Mouse (Mus musculus): ENCODE results near the gene Mfsd12. TPM values are rescaled to one million over a fixed set of nuclear protein-coding genes. Genes with fewer than 3 reads are reported as not detected.

The Mfsd12 gene
- polyA plus RNA-seq, 1 experiment from 2014 or later, result 13.7 TPM

DNA sequence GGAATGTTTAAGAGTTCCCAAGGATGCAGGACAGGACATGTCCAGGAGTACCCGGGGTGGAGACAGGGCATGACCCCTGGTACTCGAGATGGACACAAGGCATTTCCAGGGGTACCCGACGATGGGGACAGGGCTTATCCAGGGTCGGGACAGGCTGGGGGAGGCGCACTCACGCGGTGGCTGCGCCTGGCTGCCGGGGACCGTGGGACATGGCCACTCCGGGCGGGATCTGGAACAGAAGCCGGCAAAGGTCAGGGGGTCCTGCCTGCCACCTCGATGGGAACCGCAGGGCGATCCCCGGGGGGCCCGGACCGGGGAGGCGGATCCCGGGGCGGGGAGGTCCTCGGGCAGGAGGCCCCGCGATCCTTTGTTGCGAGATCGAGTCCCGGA, 7.3 kb upstream of the Mfsd12 start:
- H3K4me2 ChIP-seq (ENCODE audit: low read depth, low read length), result peak overlapping the region; percentile 88
- H3K4me1 ChIP-seq (replicated peaks; ENCODE audit: control insufficient read depth, insufficient read depth, low read length), result peaks cover 36% of the 10 kb centered on the region
- no peaks in the 10 kb centered on the region for H3K9me3 ChIP-seq (ENCODE audit: control insufficient read depth, low read length)
- peaks cover under 1% of the 10 kb centered on the region for H3K27me3 ChIP-seq (ENCODE audit: control insufficient read depth, insufficient read depth, low read depth, low read length)
- peak overlapping the region; percentile 80 for H3K9ac ChIP-seq (ENCODE audit: low read length)
- H3K27ac ChIP-seq (ENCODE audit: low read length), result peak overlapping the region; percentile 61
- peak overlapping the region; percentile 84 for H3K4me3 ChIP-seq (ENCODE audit: low read length)
- WGBS, result 1% methylated on average over 28 of the region's 29 CpGs
- peaks cover 9% of the 10 kb centered on the region for H3K36me3 ChIP-seq (ENCODE audit: control insufficient read depth, insufficient read depth, low read length)
- no peak; the same call in 1 of the 2 replicates for ATAC-seq (ENCODE audit: low read depth)

DNA sequence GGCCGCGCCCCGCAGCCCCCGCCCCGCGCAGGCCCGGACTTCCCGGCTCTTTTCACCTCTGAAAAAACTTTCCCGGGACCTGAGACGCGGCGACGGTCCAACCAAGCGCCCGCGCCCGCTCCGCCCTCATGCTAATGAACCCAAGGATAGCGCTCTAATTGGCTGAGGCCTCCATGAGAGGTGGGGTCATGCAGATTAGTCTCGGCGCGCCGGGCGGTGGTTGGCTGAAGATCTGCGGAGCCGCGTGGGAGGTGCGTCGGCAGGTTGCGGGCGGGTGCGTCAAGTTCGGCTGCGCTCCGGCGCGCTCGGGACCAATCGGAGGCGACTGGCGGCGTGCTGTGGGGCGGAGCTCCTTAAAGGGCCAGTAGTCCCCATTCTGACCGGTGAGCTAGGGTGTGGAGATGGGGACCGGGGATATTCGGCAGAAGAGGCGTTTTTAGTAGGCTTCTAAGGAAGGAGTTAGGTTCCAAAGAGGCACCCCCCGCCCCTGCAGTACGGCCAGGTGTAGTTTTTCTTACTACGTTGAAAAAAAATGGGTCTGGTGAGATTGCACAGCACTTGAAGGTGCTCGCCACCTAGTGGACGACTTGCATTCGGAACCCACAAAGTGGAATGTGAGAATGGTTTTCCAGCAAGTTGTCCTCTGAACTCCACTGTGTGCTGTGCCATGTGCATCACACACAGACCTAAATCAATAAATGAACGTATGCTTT, 6.8 kb upstream of the Mfsd12 start, which contains the start of gene Hmg20b:
TSS of gene Hmg20b (minus strand) at position 130 of the 713 bp plus-strand sequence.
- Histone ChIP-seq H3K27ac (ENCODE audit: low read length) (peak within 1 kb of the TSS; percentile 61), H3K4me1 (replicated peaks; ENCODE audit: control insufficient read depth, insufficient read depth, low read length) (peaks cover 36% of the 10 kb centered on the region)
- under 1% methylated on average over 54 of the region's 54 CpGs for WGBS

DNA sequence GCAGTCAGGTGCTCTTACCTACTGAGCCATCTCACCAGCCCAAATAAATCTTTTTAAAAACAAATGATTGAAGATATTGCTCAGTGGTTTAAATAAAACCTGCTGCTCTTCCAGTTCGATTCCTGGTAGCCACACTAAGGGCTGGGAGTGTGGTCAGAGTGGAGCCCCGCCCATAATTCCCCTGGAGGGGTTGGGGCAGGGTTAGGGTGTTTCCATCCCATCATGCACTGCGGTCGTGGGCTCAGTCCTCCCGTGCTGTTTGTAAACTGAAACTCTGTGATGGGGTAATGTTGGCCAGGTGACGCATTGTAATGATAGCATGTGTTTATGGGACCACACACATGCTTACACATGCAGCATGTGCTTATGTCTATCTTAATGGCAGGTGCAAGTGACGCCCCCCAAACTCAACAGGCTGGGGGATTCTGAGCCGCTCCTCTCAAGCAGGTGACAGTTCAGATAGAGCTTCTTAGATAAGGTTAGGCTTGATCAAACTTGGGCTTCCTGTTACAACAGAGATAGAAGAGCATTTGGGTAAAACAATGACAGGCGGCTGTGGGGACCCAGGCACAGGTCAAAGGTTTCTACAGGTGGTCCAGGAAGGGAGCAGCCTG, 5.5 kb upstream of the Mfsd12 start:
- WGBS, result 19% methylated on average over 9 of the region's 9 CpGs
- Histone ChIP-seq H3K4me2 (ENCODE audit: low read depth, low read length) (no peak overlapping the region), H3K9ac (ENCODE audit: low read length) (no peak overlapping the region; the same call in 1 of the 2 replicates), H3K27ac (ENCODE audit: low read length) (no peak overlapping the region), H3K4me1 (replicated peaks; ENCODE audit: control insufficient read depth, insufficient read depth, low read length) (peaks cover 29% of the 10 kb centered on the region), H3K4me3 (ENCODE audit: low read length) (no peak overlapping the region), H3K9me3 (ENCODE audit: control insufficient read depth, low read length) (no peaks in the 10 kb centered on the region), H3K27me3 (ENCODE audit: control insufficient read depth, insufficient read depth, low read depth, low read length) (no peaks in the 10 kb centered on the region; the same call in 1 of the 2 replicates), H3K36me3 (ENCODE audit: control insufficient read depth, insufficient read depth, low read length) (peaks cover 7% of the 10 kb centered on the region)
- ATAC-seq (ENCODE audit: low read depth), result no peak

More for the DNA sequence above, 6.8 kb upstream of the Mfsd12 start, which contains the start of gene Hmg20b:
- H3K27me3 ChIP-seq (ENCODE audit: control insufficient read depth, insufficient read depth, low read depth, low read length), result no peaks in the 10 kb centered on the region; the same call in 1 of the 2 replicates
- peak; percentile 97 for ATAC-seq (ENCODE audit: low read depth)
- H3K36me3 ChIP-seq (ENCODE audit: control insufficient read depth, insufficient read depth, low read length), result peaks cover 9% of the 10 kb centered on the region
- no peaks in the 10 kb centered on the region for H3K9me3 ChIP-seq (ENCODE audit: control insufficient read depth, low read length)
- H3K4me2 ChIP-seq (ENCODE audit: low read depth, low read length), result peak within 1 kb of the TSS; percentile 88
- H3K4me3 ChIP-seq (ENCODE audit: low read length), result peak within 1 kb of the TSS; percentile 84
- H3K9ac ChIP-seq (ENCODE audit: low read length), result peak within 1 kb of the TSS; percentile 80

DNA sequence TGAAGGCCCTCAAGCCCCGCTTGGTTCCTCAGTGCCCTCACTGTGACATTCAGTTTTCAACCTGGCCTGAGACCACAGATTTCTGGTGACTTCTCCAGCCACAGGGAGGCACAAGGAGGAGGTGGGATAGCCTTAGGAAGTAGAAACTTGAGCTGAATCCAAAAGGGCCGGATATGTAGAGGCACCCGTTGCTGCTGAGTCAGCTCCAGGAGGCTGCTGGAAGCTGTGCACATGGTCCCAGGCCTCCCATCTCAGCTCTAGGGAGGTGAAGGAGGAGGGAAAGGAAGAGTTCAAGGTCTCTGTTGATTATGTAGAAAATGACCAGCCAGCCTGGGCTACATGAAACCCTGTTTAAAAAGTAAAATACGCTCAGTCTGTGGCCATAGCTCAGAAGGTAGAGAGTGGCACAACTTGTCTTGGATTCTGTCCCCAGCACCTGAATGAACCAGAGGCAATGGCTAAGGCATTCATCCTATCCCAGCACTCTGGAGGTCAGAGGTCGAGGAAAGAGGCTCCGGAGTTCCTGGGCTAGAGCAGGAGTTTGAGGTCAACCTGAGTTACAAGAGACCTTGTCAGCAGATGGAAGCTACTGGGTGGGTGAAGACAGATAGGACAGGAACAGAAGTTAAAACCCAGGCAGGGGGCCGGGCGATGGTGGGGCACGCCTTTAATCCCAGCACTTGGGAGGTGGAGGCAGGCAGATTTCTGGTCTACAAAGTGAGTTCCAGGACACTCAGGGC, 2.4 kb upstream of the Mfsd12 start:
- peaks cover 25% of the 10 kb centered on the region for H3K4me1 ChIP-seq (replicated peaks; ENCODE audit: control insufficient read depth, insufficient read depth, low read length)
- H3K4me3 ChIP-seq (ENCODE audit: low read length), result no peak overlapping the region
- H3K9ac ChIP-seq (ENCODE audit: low read length), result no peak overlapping the region
- H3K4me2 ChIP-seq (ENCODE audit: low read depth, low read length), result no peak overlapping the region
- no peak for ATAC-seq (ENCODE audit: low read depth)
- H3K36me3 ChIP-seq (ENCODE audit: control insufficient read depth, insufficient read depth, low read length), result no peaks in the 10 kb centered on the region
- H3K27me3 ChIP-seq (ENCODE audit: control insufficient read depth, insufficient read depth, low read depth, low read length), result no peaks in the 10 kb centered on the region
- no peaks in the 10 kb centered on the region for H3K9me3 ChIP-seq (ENCODE audit: control insufficient read depth, low read length)
- no peak overlapping the region for H3K27ac ChIP-seq (ENCODE audit: low read length)
- whole genome bisulfite sequencing, result 62% methylated on average over 9 of the region's 9 CpGs

DNA sequence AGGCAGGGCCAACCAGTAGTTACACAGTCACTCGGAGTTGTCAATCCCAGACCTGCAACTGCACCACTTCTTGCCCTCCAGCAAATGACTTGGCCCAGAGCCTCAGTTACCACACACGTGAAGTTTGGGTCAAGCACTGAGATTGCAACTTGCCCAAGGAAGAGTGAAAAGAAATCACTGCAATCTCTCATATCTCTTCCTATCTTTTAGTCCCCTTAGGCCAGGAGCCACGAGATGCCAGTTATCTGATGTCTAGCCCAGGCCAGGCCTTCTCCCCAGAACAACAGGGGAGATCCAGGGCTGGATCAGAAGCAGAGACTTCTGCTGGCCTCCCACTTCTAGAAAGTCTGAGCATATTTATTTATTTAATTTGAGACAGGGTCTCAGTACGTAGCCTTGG, 1.8 kb upstream of the Mfsd12 start:
- no peaks in the 10 kb centered on the region for H3K27me3 ChIP-seq (ENCODE audit: control insufficient read depth, insufficient read depth, low read depth, low read length)
- no peak overlapping the region for H3K4me3 ChIP-seq (ENCODE audit: low read length)
- no peak overlapping the region for H3K4me2 ChIP-seq (ENCODE audit: low read depth, low read length)
- no peak overlapping the region for H3K27ac ChIP-seq (ENCODE audit: low read length)
- H3K9me3 ChIP-seq (ENCODE audit: control insufficient read depth, low read length), result no peaks in the 10 kb centered on the region
- peaks cover 25% of the 10 kb centered on the region for H3K4me1 ChIP-seq (replicated peaks; ENCODE audit: control insufficient read depth, insufficient read depth, low read length)
- no peak overlapping the region for H3K9ac ChIP-seq (ENCODE audit: low read length)
- WGBS, result 80% methylated on average over 4 of the region's 4 CpGs
- no peak for ATAC-seq (ENCODE audit: low read depth)
- H3K36me3 ChIP-seq (ENCODE audit: control insufficient read depth, insufficient read depth, low read length), result no peaks in the 10 kb centered on the region

DNA sequence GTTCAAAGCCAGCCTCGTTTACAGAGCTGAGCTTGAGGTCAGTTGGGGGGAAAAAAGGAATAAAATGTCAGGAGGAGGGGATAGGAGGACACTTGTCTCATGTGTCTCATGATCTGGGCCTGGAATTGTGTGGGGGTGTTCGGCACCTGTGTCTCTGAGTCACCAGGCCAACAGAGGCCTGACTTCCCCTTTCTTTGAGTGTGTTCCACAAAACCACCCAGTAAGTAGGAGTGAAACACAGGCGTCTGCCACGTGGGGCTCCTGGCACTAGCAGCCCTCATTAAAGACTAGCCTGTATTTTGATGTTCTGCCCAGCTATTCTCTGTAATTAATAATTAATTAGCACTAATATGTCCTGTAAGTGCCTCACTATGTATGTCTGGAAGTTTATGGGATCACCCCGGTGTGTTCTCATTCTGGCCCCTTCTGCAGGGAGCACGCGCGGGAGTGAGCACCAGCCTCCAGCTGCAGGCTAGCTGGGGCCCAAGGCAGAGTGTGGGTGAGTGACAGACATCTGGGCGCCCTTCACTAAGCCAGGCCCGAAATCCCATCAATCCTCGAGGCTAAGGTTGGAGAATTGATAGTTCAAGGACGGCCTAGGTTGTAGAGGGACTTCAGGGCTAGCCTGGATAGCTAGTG, 820 bp upstream of the Mfsd12 start:
- H3K9ac ChIP-seq (ENCODE audit: low read length), result no peak overlapping the region

DNA sequence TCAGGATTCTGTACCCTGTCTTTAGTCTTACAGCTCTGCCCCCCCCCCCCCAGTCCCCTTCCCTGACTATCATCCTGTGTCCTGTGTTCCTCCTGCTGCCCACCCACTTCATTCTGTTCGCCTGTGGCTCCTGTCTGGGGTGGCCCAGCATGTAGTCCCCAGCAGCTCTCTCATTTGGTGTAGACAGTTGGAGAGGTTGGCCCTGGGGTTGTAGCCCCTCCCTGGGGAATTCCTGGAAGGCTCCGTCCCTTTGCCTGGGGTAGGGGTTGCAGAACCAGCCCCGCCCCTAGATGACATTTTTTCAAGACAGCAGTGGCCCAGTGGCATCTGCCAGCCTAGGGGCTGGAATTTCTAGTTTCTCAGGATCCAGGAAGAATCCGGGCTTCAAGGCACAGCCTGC, 918 bp downstream of the Mfsd12 start:
- Histone ChIP-seq H3K27me3 (ENCODE audit: control insufficient read depth, insufficient read depth, low read depth, low read length) (no peaks in the 10 kb centered on the region; the same call in 1 of the 2 replicates), H3K36me3 (ENCODE audit: control insufficient read depth, insufficient read depth, low read length) (no peaks in the 10 kb centered on the region), H3K4me2 (ENCODE audit: low read depth, low read length) (peak overlapping the region; percentile 99), H3K9me3 (ENCODE audit: control insufficient read depth, low read length) (no peaks in the 10 kb centered on the region), H3K4me1 (replicated peaks; ENCODE audit: control insufficient read depth, insufficient read depth, low read length) (peaks cover 33% of the 10 kb centered on the region), H3K27ac (ENCODE audit: low read length) (peak overlapping the region; percentile 48; the same call in 1 of the 2 replicates), H3K9ac (ENCODE audit: low read length) (peak overlapping the region; percentile 89), H3K4me3 (ENCODE audit: low read length) (peak overlapping the region; percentile 84)
- WGBS, result 21% methylated on average over 4 of the region's 4 CpGs
- ATAC-seq (ENCODE audit: low read depth), result no peak

More for the DNA sequence above, 820 bp upstream of the Mfsd12 start:
- no peaks in the 10 kb centered on the region for H3K36me3 ChIP-seq (ENCODE audit: control insufficient read depth, insufficient read depth, low read length)
- H3K27ac ChIP-seq (ENCODE audit: low read length), result no peak overlapping the region
- no peak for ATAC-seq (ENCODE audit: low read depth)
- peaks cover 27% of the 10 kb centered on the region for H3K4me1 ChIP-seq (replicated peaks; ENCODE audit: control insufficient read depth, insufficient read depth, low read length)
- no peaks in the 10 kb centered on the region for H3K27me3 ChIP-seq (ENCODE audit: control insufficient read depth, insufficient read depth, low read depth, low read length)
- H3K4me2 ChIP-seq (ENCODE audit: low read depth, low read length), result peak overlapping the region; percentile 99
- 52% methylated on average over 12 of the region's 12 CpGs for WGBS
- no peaks in the 10 kb centered on the region for H3K9me3 ChIP-seq (ENCODE audit: control insufficient read depth, low read length)
- no peak overlapping the region; the same call in 1 of the 2 replicates for H3K4me3 ChIP-seq (ENCODE audit: low read length)

DNA sequence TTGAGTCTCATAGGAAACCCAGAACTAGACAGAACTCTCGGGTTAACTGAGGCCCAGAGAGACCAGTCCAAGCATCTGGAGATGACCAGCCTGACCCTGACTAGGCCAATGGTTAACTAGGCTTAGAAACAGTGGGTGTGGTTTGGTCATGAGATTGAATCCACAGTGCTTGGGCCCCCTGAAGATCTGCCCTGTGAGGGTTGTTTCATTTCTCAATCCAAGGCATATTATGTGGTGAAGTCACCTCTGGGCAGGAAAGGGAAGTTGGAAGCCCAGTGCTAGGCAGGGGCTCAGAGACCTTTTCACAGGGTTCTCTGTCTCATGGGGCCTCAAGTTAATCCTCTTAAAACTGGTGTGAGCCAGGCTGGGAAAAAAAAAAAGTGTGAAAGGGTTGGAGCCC, 1.6 kb downstream of the Mfsd12 start:
- WGBS, result 59% methylated on average over 1 of the region's 1 CpGs
- H3K9ac ChIP-seq (ENCODE audit: low read length), result peak overlapping the region; percentile 27; the same call in 1 of the 2 replicates
- H3K36me3 ChIP-seq (ENCODE audit: control insufficient read depth, insufficient read depth, low read length), result no peaks in the 10 kb centered on the region
- peak overlapping the region; percentile 1; the same call in 1 of the 2 replicates for H3K27ac ChIP-seq (ENCODE audit: low read length)
- peaks cover 40% of the 10 kb centered on the region for H3K4me1 ChIP-seq (replicated peaks; ENCODE audit: control insufficient read depth, insufficient read depth, low read length)
- peak overlapping the region; percentile 84 for H3K4me3 ChIP-seq (ENCODE audit: low read length)
- peak overlapping the region; percentile 99 for H3K4me2 ChIP-seq (ENCODE audit: low read depth, low read length)
- no peak for ATAC-seq (ENCODE audit: low read depth)
- peaks cover 5% of the 10 kb centered on the region; the same call in 1 of the 2 replicates for H3K27me3 ChIP-seq (ENCODE audit: control insufficient read depth, insufficient read depth, low read depth, low read length)
- H3K9me3 ChIP-seq (ENCODE audit: control insufficient read depth, low read length), result no peaks in the 10 kb centered on the region
